Mouse (Mus musculus): ENCODE measurements around the gene Tmem203. TPM values are rescaled to one million over a fixed set of nuclear protein-coding genes. Genes with fewer than 3 reads are reported as not detected.
A peak's percentile ranks its signal among the peaks of the same experiment; 100 is the strongest.

Tmem203 gene
- total and polyA plus RNA-seq, 3 experiments: 21.2 to 28.3 (median 21.5) TPM

DNA sequence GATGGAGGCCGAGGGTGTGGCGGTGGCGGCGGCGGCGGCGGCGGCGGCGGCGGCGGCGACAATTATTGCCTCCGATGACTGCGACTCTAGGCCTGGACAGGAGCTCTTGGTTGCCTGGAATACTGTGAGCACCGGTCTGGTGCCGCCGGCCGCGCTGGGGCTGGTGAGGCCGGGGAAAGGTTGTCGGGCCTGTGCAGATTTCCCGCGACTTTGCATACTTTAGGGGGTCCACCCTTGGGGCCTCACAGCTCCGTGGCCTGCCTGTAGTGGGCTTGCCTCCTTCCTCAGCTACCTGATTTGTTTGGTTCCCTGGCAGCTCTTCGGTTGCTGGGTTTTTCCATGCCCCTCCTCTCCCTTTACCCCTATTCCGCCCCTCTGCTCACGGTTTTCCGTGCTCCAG, 17.3 kb downstream of the Tmem203 start:
- in situ Hi-C loops (cut with MboI; ENCODE audit: low pct_ligation_motif_present, low pct_unique_long_range_greater_than_20kb, low sequenced_read_pairs): loop anchor here (10.0 kb wide), 1 partner anchor 62 kb away; the partner anchor contains the start of gene Man1b1
- Histone ChIP-seq H3K36me3 (replicated peaks in 1 of 2; ENCODE audit: control insufficient read depth in 1 of 2, insufficient read depth in 1 of 2, low read length in 1 of 2) (peaks cover 37 to 75% of the 10 kb centered on the region in 2 experiments), H3K4me3 (replicated peaks in 1 of 3; ENCODE audit: low read depth in 2 of 3, low read length in 2 of 3, poor library complexity in 1 of 3) (peak overlapping the region; percentile 79 to 97 (median 91)), H3K79me2 (replicated peaks; ENCODE audit: control insufficient read depth, extremely low read depth, insufficient read depth, poor library complexity, severe bottlenecking) (peaks cover 19% of the 10 kb centered on the region), H3K4me1 (ENCODE audit: control insufficient read depth in 1 of 2, insufficient read depth in 2 of 2) (peaks cover 6 to 47% of the 10 kb centered on the region in 2 experiments; a peak in 3 of 4 replicates), H3K9ac (ENCODE audit: insufficient read depth, low read depth) (peak overlapping the region; percentile 68), H3K4me2 (ENCODE audit: insufficient read depth, low read depth, poor library complexity, severe bottlenecking) (peak overlapping the region; percentile 39; the same call in 1 of the 2 replicates), H3K27me3 (replicated peaks) (no peaks in the 10 kb centered on the region), H3K9me3 (replicated peaks; ENCODE audit: low read length) (no peaks in the 10 kb centered on the region), H3K27ac (ENCODE audit: insufficient read depth, low read depth) (no peak overlapping the region)
- no peak for TF ChIP-seq POLR2AphosphoS2 (IDR thresholded peaks at IDR 0.05; ENCODE audit: low read depth, low read length)
- no peak for TF ChIP-seq RAD21 (IDR thresholded peaks at IDR 0.05; ENCODE audit: low read depth, low read length)
- TF ChIP-seq GABPA (IDR thresholded peaks at IDR 0.05; ENCODE audit: insufficient replicate concordance, low read depth, low read length): no peak
- TF ChIP-seq SMC3 (IDR thresholded peaks at IDR 0.05; ENCODE audit: low read depth, low read length): no peak
- no peak for TF ChIP-seq MAX (IDR thresholded peaks at IDR 0.05; ENCODE audit: low read length)
- no peak for TF ChIP-seq CHD1 (IDR thresholded peaks at IDR 0.05; ENCODE audit: low read depth, low read length)
- no peak for DNase-seq (ENCODE audit: extremely low read depth)
- dilution Hi-C loops (cut with MboI; ENCODE audit: extremely low pct_ligation_motif_present, extremely low pct_unique_long_range_greater_than_20kb, low sequenced_read_pairs): no loop called here

DNA sequence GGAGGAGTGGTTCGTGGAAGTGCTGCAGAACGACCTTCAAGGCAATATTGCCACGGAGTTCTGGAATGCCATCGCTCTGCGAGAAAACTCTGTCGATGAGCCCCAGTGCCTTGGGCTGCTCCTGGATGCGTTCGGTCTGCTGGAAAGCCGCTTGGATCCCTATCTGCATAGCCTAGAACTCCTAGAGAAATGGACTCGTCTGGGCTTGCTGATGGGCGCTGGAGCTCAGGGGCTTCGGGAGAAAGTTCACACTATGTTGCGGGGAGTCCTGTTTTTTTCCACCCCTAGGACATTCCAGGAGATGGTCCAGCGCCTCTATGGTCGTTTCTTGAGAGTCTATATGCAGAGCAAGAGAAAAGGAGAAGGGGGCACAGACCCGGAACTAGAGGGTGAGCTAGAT, 17.8 kb downstream of the Tmem203 start:
- Histone ChIP-seq H3K36me3 (replicated peaks in 1 of 2; ENCODE audit: control insufficient read depth in 1 of 2, insufficient read depth in 1 of 2, low read length in 1 of 2) (peaks cover 41 to 78% of the 10 kb centered on the region in 2 experiments), H3K4me1 (ENCODE audit: control insufficient read depth in 1 of 2, insufficient read depth in 2 of 2) (peaks cover 5 to 42% of the 10 kb centered on the region in 2 experiments; a peak in 3 of 4 replicates), H3K4me3 (replicated peaks in 1 of 3; ENCODE audit: low read depth in 2 of 3, low read length in 2 of 3, poor library complexity in 1 of 3) (peak overlapping the region; percentile 79 to 97 (median 91)), H3K9me3 (replicated peaks; ENCODE audit: low read length) (no peaks in the 10 kb centered on the region), H3K79me2 (replicated peaks; ENCODE audit: control insufficient read depth, extremely low read depth, insufficient read depth, poor library complexity, severe bottlenecking) (peaks cover 19% of the 10 kb centered on the region), H3K4me2 (ENCODE audit: insufficient read depth, low read depth, poor library complexity, severe bottlenecking) (peak overlapping the region; percentile 39), H3K27me3 (replicated peaks) (no peaks in the 10 kb centered on the region), H3K9ac (ENCODE audit: insufficient read depth, low read depth) (peak overlapping the region; percentile 68), H3K27ac (ENCODE audit: insufficient read depth, low read depth) (no peak overlapping the region)
- dilution Hi-C loops (cut with MboI; ENCODE audit: extremely low pct_ligation_motif_present, extremely low pct_unique_long_range_greater_than_20kb, low sequenced_read_pairs) (no loop called here), in situ Hi-C loops (cut with MboI; ENCODE audit: low pct_ligation_motif_present, low pct_unique_long_range_greater_than_20kb, low sequenced_read_pairs) (loop anchor here (10.0 kb wide), 1 partner anchor 62 kb away; the partner anchor contains the start of gene Man1b1)
- DNase-seq (ENCODE audit: extremely low read depth): no peak
- no peak for TF ChIP-seq HCFC1 (IDR thresholded peaks at IDR 0.05; ENCODE audit: low read depth, low read length)
- TF ChIP-seq MAX (IDR thresholded peaks at IDR 0.05; ENCODE audit: low read length): no peak
- TF ChIP-seq KAT2A (IDR thresholded peaks at IDR 0.05; ENCODE audit: insufficient replicate concordance, low read length): no peak
- TF ChIP-seq JUND (conservative IDR thresholded peaks at IDR 0.05; ENCODE audit: low read depth, low read length): no peak
- TF ChIP-seq RCOR1 (conservative IDR thresholded peaks at IDR 0.05; ENCODE audit: low read depth, low read length): no peak
- no peak for TF ChIP-seq TCF12 (IDR thresholded peaks at IDR 0.05; ENCODE audit: low read depth, low read length)
- no peak for TF ChIP-seq CTCF (conservative IDR thresholded peaks at IDR 0.05 in 1 of 2, IDR thresholded peaks at IDR 0.05 in 1 of 2; ENCODE audit: low read depth in 2 of 2, low read length in 2 of 2)
- TF ChIP-seq ZNF384 (IDR thresholded peaks at IDR 0.05; ENCODE audit: low read depth, low read length): no peak
- no peak for TF ChIP-seq MXI1 (IDR thresholded peaks at IDR 0.05; ENCODE audit: low read depth, low read length)
- TF ChIP-seq CHD1 (IDR thresholded peaks at IDR 0.05; ENCODE audit: low read depth, low read length): no peak
- TF ChIP-seq NRF1 (IDR thresholded peaks at IDR 0.05; ENCODE audit: low read depth, low read length): no peak
- no peak for TF ChIP-seq EP300 (IDR thresholded peaks at IDR 0.05; ENCODE audit: low read length)
- TF ChIP-seq JUN (IDR thresholded peaks at IDR 0.05; ENCODE audit: insufficient read depth, low read depth, low read length): no peak
- no peak for TF ChIP-seq RAD21 (IDR thresholded peaks at IDR 0.05; ENCODE audit: low read depth, low read length)
- TF ChIP-seq ETS1 (conservative IDR thresholded peaks at IDR 0.05; ENCODE audit: low read depth, low read length): no peak
- TF ChIP-seq ZMIZ1 (IDR thresholded peaks at IDR 0.05; ENCODE audit: low read depth, low read length): no peak
